Mouse (Mus musculus) lung, postnatal 4 days (tissue): ENCODE measurements around the gene Ubap2.

Experiments
- DNase-seq, 2 experiments: peaks; one replicate each; pipeline ENCODE4 v3.0.0; 2021

The Ubap2 gene

GRCm38 (mm10) chr4:41274980-41275850 is at the start of gene Ubap2:
Gene Ubap2 (minus strand): TSS chr4:41275144.
- DNase-seq = peak; percentile 96 to 97

- no peak for DNase-seq
Observed at GRCm38 (mm10) chr4:41320971-41321370, 46.0 kb upstream of the Ubap2 start.

- DNase-seq = no peak
Observed at GRCm38 (mm10) chr4:41318267-41318666, 43.3 kb upstream of the Ubap2 start.

GRCm38 (mm10) chr4:41315173-41315572 is 40.2 kb upstream of the Ubap2 start:
- DNase-seq = no peak

GRCm38 (mm10) chr4:41314141-41315129 is 39.5 kb upstream of the Ubap2 start, which contains the start of gene Dcaf12:
Gene Dcaf12 (minus strand): TSS chr4:41314889.
- DNase-seq = peak; percentile 98 to 99

GRCm38 (mm10) chr4:41313722-41314121 is 38.8 kb upstream of the Ubap2 start:
- no peak for DNase-seq

GRCm38 (mm10) chr4:41310567-41311563 is 35.9 kb upstream of the Ubap2 start:
- DNase-seq = no peak

GRCm38 (mm10) chr4:41307406-41307805 is 32.5 kb upstream of the Ubap2 start:
- no peak for DNase-seq

GRCm38 (mm10) chr4:41304302-41304701 is 29.4 kb upstream of the Ubap2 start:
- DNase-seq = no peak

- DNase-seq = no peak
Observed at GRCm38 (mm10) chr4:41303671-41304070, 28.7 kb upstream of the Ubap2 start.

- no peak for DNase-seq
Observed at GRCm38 (mm10) chr4:41298976-41299375, 24.0 kb upstream of the Ubap2 start.

GRCm38 (mm10) chr4:41295960-41296359 is 21.0 kb upstream of the Ubap2 start:
- DNase-seq = no peak

- no peak for DNase-seq
Observed at GRCm38 (mm10) chr4:41295507-41295906, 20.6 kb upstream of the Ubap2 start.

GRCm38 (mm10) chr4:41293907-41294306 is 19.0 kb upstream of the Ubap2 start:
- no peak for DNase-seq

- DNase-seq = no peak
Observed at GRCm38 (mm10) chr4:41289802-41290201, 14.9 kb upstream of the Ubap2 start.

- peak in 1 of 2 experiments; percentile 37 for DNase-seq
Observed at GRCm38 (mm10) chr4:41286420-41286819, 11.5 kb upstream of the Ubap2 start.

- DNase-seq = peak in 1 of 2 experiments; percentile 32
Observed at GRCm38 (mm10) chr4:41284087-41284486, 9.1 kb upstream of the Ubap2 start.

GRCm38 (mm10) chr4:41275927-41276326 is 983 bp upstream of the Ubap2 start:
- no peak for DNase-seq

GRCm38 (mm10) chr4:41274377-41274979 is 466 bp downstream of the Ubap2 start:
- DNase-seq = no peak

GRCm38 (mm10) chr4:41268133-41268532 is 6.8 kb downstream of the Ubap2 start:
- no peak for DNase-seq

GRCm38 (mm10) chr4:41266350-41266749 is 8.6 kb downstream of the Ubap2 start:
- DNase-seq = no peak

- no peak for DNase-seq
Observed at GRCm38 (mm10) chr4:41260691-41261090, 14.3 kb downstream of the Ubap2 start.
